Mouse (Mus musculus): Measurements from ENCODE around the gene Kcnj14.
A peak's percentile ranks its signal among the peaks of the same experiment; 100 is the strongest.

The Kcnj14 gene

GRCm38 (mm10) chr7:45832428-45832827 lies 7.8 kb upstream of the Kcnj14 start:
- no peak for DNase-seq (ENCODE audit: low read depth, low spot score)

- DNase-seq (ENCODE audit: low read depth, low spot score), result no peak
Measured at GRCm38 (mm10) chr7:45831128-45831525, 6.5 kb upstream of the Kcnj14 start.

DNA sequence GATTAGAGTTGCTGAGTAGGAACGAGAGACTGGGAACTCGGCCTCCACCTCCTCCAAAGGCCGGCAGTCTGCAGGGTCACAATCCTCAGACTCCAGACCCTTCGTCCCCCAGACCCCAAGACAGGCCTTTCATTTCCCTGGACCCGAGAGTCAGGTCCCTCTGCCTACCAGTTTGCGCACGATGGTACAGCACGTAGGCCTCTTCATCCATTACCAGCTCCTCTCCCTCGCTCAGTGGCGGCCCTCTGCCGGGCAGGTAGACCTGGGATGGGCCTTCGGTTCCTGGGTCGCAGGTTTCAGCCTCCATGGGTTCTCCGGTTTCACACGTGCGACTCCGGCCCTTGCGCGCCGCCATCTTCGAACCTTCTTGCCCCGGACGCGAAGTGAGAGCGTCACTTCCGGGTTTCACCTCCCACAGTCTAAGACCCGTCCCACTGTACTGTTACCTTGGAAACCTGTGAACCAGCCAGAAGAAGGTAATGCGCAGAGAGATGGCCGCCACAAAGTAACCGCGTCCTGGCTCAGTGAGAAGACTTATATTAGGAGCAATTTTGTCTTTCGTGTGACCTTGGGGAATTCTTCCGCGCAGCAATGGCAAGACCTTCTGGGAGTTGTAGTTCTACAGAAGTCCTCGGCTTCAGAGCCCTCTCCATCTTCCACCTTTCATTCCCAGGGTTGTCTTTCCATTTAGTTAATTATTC lies 6.0 kb upstream of the Kcnj14 start, which contains the start of gene Grwd1:
Grwd1 (minus strand) TSS at position 518 of the 701 bp plus-strand sequence.
- peak; percentile 95 for DNase-seq (ENCODE audit: low read depth, low spot score)

DNA sequence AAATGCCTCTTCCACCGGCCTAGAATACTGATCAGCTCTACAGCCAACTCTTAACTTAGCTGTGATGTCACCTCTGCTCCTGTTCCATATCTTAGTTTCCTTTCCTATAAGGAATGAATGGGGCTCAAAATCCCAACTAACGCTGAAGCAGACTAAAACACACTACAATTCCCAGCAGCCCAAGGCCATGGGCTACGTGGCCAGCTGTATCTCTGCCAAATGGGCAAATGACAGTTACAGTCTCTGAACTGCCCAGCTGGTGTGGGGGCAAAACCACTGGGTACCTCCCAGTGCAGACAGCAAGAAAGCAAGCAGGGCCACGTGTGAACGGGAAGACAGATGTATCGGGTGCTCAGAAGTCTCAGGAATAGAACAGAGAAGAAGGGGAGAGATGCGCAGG lies 2.0 kb upstream of the Kcnj14 start:
- no peak for DNase-seq (ENCODE audit: low read depth, low spot score)

DNA sequence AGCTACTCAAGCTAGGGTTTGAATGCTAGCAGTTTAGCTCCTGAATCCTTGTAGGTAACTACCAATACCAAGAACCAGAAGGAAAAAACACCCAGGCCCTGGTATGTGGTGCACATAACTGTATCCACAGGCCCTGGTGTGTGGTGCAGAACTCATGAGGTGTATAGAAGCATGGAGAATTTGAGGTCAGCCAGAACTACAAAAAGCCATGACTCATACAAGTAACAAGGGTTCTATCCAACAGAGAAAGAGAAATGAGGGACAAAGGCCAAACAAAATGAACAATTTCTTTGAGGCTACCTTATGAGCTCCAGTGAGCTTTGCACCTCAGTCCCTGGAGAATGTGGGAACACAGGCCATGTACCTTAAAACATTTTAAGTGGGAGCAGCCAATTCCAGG lies 3.7 kb downstream of the Kcnj14 start:
- DNase-seq (ENCODE audit: low read depth, low spot score), result no peak

GRCm38 (mm10) chr7:45819843-45820242 lies 4.7 kb downstream of the Kcnj14 start:
- DNase-seq (ENCODE audit: low read depth, low spot score), result no peak

DNA sequence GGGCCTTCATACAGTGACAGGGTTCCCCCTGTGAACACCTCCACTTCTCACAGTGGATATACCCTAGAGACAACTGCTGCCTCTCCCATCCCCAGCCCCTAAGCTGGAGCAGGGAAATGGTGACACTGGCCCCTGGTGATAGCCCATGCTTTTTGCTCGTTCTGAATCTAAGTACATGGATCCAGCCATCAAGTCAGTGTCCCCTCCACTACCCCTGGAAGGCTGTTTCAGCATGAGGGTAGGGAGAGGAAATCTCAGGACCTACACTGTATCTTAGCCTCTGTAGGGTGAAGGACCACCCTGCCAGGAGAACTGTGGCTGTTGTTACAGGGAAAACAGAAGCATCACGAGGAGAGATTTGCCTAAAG lies 8.6 kb downstream of the Kcnj14 start:
- no peak for DNase-seq (ENCODE audit: low read depth, low spot score)

GRCm38 (mm10) chr7:45815323-45815983 lies 9.1 kb downstream of the Kcnj14 start:
- no peak for DNase-seq (ENCODE audit: low read depth, low spot score)

- no peak for DNase-seq (ENCODE audit: low read depth, low spot score)
Measured at GRCm38 (mm10) chr7:45814841-45815240, 9.7 kb downstream of the Kcnj14 start.

GRCm38 (mm10) chr7:45813787-45814779 lies 10.5 kb downstream of the Kcnj14 start, which contains the start of gene Cyth2:
TSS of gene Cyth2 (minus strand) at chr7:45814581.
- DNase-seq (ENCODE audit: low read depth, low spot score), result peak; percentile 100

DNA sequence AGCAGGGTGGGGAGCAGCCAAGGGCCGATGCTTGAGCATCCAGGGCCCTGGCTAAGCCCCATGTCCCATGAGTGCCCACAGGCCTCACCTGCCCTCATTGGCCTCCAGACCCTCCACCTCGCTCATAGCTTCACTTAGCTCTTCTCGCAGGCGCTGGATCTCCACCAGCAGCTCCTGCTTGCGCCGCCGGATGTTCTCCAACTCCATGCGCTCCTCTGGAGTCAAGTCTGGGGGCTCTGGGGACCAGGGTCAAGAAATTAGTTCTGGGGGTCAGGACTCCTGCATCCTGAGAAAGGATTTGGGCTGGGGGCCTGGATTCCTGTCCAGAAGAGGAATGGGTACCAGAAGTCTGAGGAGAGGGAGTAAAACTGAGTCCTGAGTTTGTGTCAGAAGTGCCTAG lies 11.7 kb downstream of the Kcnj14 start:
- DNase-seq (ENCODE audit: low read depth, low spot score), result no peak

DNA sequence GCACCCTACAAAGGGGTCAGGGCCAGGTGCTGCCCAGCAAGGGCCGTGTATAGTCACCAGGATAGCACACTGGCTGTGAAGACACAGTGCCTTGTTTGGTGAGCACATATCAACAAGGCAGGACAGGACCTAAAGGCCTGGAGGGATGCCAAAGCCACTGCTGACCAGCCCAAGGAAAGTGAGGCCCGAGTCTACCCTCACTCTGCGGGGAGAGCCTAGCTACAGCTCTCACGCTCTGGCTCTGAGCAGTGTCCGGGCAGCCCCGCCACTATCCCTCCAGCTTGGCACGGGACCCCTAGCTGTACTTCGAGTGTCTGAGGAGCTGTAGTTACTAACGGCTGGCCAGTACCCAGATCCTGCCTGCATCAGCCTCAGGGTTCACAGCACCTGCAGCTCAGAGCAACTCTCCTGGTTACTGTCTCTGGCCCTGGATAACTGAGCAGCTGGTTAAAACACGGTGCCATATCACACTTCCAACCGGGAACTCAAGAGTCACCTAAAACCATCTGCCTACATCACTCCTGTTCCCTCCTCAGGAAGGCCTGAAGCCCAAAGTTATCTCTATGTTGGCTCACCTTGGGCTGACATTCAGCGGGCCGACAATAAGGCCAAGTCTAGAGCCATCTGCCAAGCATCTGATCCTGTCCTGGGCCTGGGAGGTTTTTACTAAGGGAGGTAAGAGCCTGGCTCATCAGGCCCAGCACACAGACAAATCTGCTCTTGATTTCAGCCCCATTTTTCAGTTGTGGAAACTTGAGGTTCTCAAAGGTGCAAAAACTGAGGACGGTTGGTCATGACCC lies 15.1 kb downstream of the Kcnj14 start:
- DNase-seq (ENCODE audit: low read depth, low spot score), result no peak

DNA sequence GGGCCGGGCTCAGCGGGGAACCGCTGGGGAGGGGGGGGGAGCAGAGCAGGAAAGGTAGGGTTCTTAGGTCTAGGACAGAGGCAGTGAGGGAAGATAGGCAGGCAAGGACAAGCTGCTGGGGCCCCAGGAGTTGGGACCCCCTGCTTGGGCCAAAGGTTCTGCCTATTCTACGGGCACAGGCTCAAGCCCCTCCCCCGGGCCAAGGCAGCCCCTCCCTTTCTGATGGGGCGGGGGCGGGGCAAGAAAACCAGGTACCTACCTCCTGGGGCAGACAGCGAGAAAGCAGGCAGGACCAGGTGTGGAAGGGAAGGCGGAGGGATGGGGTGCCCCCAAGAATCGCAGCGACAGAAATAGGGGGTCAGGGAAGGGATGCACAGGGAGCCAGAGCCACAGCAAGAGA lies 16.1 kb downstream of the Kcnj14 start:
- DNase-seq (ENCODE audit: low read depth, low spot score), result no peak

GRCm38 (mm10) chr7:45805941-45806340 lies 18.6 kb downstream of the Kcnj14 start:
- DNase-seq (ENCODE audit: low read depth, low spot score), result no peak

GRCm38 (mm10) chr7:45802551-45802950 lies 22.0 kb downstream of the Kcnj14 start:
- no peak for DNase-seq (ENCODE audit: low read depth, low spot score)

DNA sequence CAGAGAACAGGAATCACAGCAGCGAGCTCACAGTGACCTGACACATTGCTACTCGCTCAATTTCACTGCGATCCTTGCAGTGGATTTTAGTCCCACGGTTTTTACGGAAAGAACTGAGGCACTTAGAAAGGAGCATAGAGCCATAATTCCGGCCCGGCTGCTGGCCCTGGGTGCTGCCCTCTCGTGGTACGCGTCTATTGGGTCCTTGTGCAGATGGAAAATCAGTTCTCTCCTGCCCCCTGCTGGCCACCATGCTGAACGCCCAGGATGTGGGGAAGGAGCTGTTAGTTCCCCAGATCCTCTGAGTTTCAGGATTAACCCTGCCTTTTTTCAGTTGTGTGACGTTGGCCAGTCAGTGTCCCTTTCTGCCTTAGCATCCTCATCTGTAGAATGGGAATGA lies 23.2 kb downstream of the Kcnj14 start:
- DNase-seq (ENCODE audit: low read depth, low spot score), result peak; percentile 91

DNA sequence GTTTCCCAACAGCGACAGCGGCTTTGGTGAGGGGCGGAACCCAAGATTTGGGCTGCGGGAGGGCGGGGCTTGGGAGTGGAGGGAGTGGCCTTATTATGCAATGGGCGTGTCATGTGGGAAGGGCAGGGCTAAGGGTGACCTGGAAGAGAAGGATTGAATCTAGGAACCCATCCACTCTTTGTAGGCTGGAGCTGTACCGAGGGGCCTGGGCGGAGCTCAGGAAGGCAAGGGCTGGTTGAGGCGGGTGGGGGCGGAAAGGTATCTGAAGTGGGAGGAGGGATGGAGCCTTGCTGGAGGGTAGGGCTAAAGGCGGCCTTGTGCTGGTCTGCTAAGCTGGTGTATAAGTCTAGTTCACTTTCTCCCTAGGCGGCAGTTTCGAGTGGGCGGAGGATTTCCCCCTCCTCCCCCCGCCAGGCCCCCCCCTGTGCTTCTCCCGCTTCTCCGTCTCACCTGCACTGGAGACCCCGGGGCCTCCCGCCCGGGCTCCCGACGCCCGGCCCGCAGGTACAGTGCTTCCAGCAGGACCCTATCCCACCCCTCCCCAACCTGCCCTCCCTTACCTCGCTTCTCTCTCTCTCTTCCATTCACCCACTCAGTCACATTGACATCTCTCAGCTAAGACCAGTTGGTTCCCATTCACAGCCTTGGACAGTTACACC lies 23.9 kb downstream of the Kcnj14 start:
- peak; percentile 86 for DNase-seq (ENCODE audit: low read depth, low spot score)

- DNase-seq (ENCODE audit: low read depth, low spot score), result no peak
Measured at GRCm38 (mm10) chr7:45800001-45800400, 24.6 kb downstream of the Kcnj14 start.

DNA sequence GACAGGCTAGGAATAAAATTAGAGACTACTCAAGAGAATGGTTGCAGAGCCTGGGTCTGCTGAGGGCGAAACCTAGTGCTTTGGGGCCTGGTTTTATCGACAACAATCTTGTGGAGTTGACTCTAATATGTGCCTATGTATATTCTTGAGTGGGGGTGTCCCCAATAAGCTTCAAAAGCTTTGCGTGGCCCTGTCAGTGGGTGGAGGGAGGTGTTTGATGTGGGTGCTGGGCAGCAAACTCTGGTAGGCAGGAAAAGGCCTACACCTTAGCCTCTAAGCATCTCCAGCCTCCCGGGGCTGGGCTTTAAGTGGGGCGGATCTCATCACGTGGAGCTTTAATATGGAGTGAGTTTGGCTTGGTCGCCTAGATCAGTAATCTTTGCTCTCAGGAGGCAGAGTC lies 25.7 kb downstream of the Kcnj14 start:
- peak; percentile 85 for DNase-seq (ENCODE audit: low read depth, low spot score)

- peak; percentile 72 for DNase-seq (ENCODE audit: low read depth, low spot score)
Measured at GRCm38 (mm10) chr7:45798511-45798836, 26.1 kb downstream of the Kcnj14 start.

All from CD4-positive helper T cell, adult 2 months (primary cell).